Mouse (Mus musculus) lung, postnatal 0 days (tissue): ENCODE data around the gene Prkce. TPM values are rescaled to one million over a fixed set of nuclear protein-coding genes. Genes with fewer than 3 reads are reported as not detected.
A peak's percentile ranks its signal among the peaks of the same experiment; 100 is the strongest.

ENCODE experiments used
- ATAC-seq: fragments of 200-750 bp; cut with Nextera tagmentation; 2 replicates; pipeline ENCODE4 v1.8.0; 2017; ENCODE audit warnings: moderate library complexity
- DNase-seq: peaks from one replicate; pipeline ENCODE4 v3.0.0-alpha.2; 2016; ENCODE audit warnings: low spot score
- H3K27ac ChIP-seq: fragments of 300-500 bp; sonication (generic); 2 replicates; pipeline ENCODE4 v1.5.1; 2014; ENCODE audit warnings: antibody characterized with exemption, mild to moderate bottlenecking, low read length, mixed read lengths
- H3K27me3 ChIP-seq: fragments of 300-500 bp; sonication (generic); replicated peaks from 2 replicates; pipeline ENCODE4 v1.6.1; 2014; ENCODE audit warnings: low read length, mixed read lengths; ENCODE audit not compliant: insufficient read depth
- H3K36me3 ChIP-seq: fragments of 300-500 bp; sonication (generic); 2 replicates; pipeline ENCODE4 v1.6.1; 2014; ENCODE audit warnings: low read length, mixed read lengths; ENCODE audit not compliant: insufficient read depth
- H3K4me1 ChIP-seq: fragments of 300-500 bp; sonication (generic); 2 replicates; pipeline ENCODE4 v1.6.1; 2014; ENCODE audit warnings: antibody characterized with exemption, low read depth, low read length, mixed read lengths; ENCODE audit not compliant: insufficient read depth
- H3K4me2 ChIP-seq: fragments of 300-500 bp; sonication (generic); replicated peaks from 2 replicates; pipeline ENCODE4 v1.6.1; 2014; ENCODE audit warnings: low read depth, mild to moderate bottlenecking, low read length, moderate library complexity, mixed read lengths
- H3K4me3 ChIP-seq: fragments of 300-500 bp; sonication (generic); 2 replicates; pipeline ENCODE4 v1.5.1; 2014; ENCODE audit warnings: low read depth, low read length
- H3K9ac ChIP-seq: fragments of 300-500 bp; sonication (generic); replicated peaks from 2 replicates; pipeline ENCODE4 v1.6.1; 2014; ENCODE audit warnings: low read depth, mild to moderate bottlenecking
- H3K9me3 ChIP-seq: fragments of 300-500 bp; sonication (generic); 2 replicates; pipeline ENCODE4 v1.6.1; 2016; ENCODE audit warnings: low read length, mixed read lengths
- CTCF ChIP-seq: IDR thresholded peaks from 2 replicates; pipeline ENCODE4 v1.5.1; 2016; ENCODE audit warnings: antibody characterized with exemption, mild to moderate bottlenecking
- EP300 ChIP-seq: IDR thresholded peaks from 2 replicates; pipeline ENCODE4 v1.6.1; 2016; ENCODE audit warnings: antibody characterized with exemption, mild to moderate bottlenecking, control low read depth
- WGBS: fragments of 180-500 bp; shearing (Covaris S2); extraction: QIAGEN DNeasy Blood & Tissue Kit; methylation state at CpG from one replicate; pipeline ENCODE4 v1.1.7; 2014; 5-methylcytosine and 5-hydroxymethylcytosine counted together
- polyA plus RNA-seq: library from polyadenylated mRNA; unstranded; fragments of >200 nt; fragmentation: Nextera tagmentation; extraction: Ambion mirVana; gene quantifications from 2 replicates; pipeline ENCODE4 v1.2.1, GENCODE M21; 2015

Gene Prkce
- polyA plus RNA-seq, 1 experiment from 2014 or later, result 10.6 TPM

DNA sequence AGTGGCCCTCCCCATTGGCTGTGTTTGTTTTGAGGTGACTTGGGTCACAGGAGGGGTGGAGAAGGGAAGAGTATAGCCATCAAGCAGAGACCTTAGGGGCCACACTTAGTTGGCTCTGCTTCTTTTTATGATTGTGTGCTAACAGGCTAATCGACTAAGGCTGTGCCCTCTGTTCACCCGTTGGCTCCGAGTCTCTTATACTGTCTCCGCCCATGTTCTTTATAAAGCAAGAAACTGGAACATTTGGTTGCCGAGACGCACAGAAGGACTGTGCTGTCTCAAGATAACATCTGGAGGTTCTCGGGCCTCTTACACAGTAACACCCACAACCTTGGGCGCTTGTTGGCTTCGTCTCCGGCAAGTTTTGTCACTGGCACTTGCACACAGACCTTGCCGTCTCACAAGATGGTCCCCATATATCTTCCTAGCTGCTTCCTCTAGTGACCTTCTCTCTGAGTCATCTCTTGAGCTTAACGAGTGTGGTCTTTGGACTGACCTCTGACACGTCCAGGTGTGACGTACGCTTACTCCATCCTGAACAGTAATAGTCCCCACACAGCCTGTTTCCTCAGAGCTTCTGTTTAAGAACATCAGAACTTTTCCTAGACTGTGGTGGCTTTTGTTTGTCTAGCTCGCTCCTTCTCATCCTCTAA is 406.1 kb downstream of the Prkce start:
- Histone ChIP-seq H3K9me3 (no peaks in the 10 kb centered on the region), H3K4me1 (no peaks in the 10 kb centered on the region), H3K27ac (peak overlapping the region; percentile 12; the same call in 1 of the 2 replicates), H3K4me2 (no peak overlapping the region), H3K9ac (no peak overlapping the region), H3K27me3 (no peaks in the 10 kb centered on the region), H3K4me3 (no peak overlapping the region), H3K36me3 (no peaks in the 10 kb centered on the region)
- DNase-seq, result peak; percentile 56
- TF ChIP-seq CTCF (no peak), EP300 (no peak)
- ATAC-seq, result peak; percentile 52
- WGBS, result 62% methylated on average over 16 of the region's 16 CpGs

- no peak overlapping the region for H3K4me2 ChIP-seq
- H3K4me1 ChIP-seq, result no peaks in the 10 kb centered on the region
- H3K9me3 ChIP-seq, result no peaks in the 10 kb centered on the region
- DNase-seq (no peak), ATAC-seq (no peak)
- no peak overlapping the region for H3K9ac ChIP-seq
- TF ChIP-seq CTCF, result no peak
- no peaks in the 10 kb centered on the region for H3K36me3 ChIP-seq
- WGBS, result 71% methylated on average over 6 of the region's 6 CpGs
- H3K4me3 ChIP-seq, result no peak overlapping the region
- H3K27me3 ChIP-seq, result no peaks in the 10 kb centered on the region
- no peak overlapping the region for H3K27ac ChIP-seq
Measured at GRCm38 (mm10) chr17:86580724-86581123, 413.1 kb downstream of the Prkce start.

GRCm38 (mm10) chr17:86582341-86582740 is 414.8 kb downstream of the Prkce start:
- no peak for DNase-seq
- no peak for ATAC-seq
- 51% methylated on average over 4 of the region's 4 CpGs for WGBS

GRCm38 (mm10) chr17:86586441-86586840 is 418.9 kb downstream of the Prkce start:
- WGBS, result 58% methylated on average over 5 of the region's 5 CpGs
- no peak for ATAC-seq
- TF ChIP-seq CTCF, result no peak
- no peak for TF ChIP-seq EP300

More at GRCm38 (mm10) chr17:86582341-86582740, 414.8 kb downstream of the Prkce start:
- H3K4me2 ChIP-seq, result no peak overlapping the region
- H3K9me3 ChIP-seq, result no peaks in the 10 kb centered on the region
- TF ChIP-seq CTCF, result no peak
- no peak for TF ChIP-seq EP300
- no peaks in the 10 kb centered on the region for H3K36me3 ChIP-seq
- H3K27me3 ChIP-seq, result no peaks in the 10 kb centered on the region
- no peaks in the 10 kb centered on the region for H3K4me1 ChIP-seq
- no peak overlapping the region for H3K27ac ChIP-seq
- H3K4me3 ChIP-seq, result no peak overlapping the region
- no peak overlapping the region for H3K9ac ChIP-seq

DNA sequence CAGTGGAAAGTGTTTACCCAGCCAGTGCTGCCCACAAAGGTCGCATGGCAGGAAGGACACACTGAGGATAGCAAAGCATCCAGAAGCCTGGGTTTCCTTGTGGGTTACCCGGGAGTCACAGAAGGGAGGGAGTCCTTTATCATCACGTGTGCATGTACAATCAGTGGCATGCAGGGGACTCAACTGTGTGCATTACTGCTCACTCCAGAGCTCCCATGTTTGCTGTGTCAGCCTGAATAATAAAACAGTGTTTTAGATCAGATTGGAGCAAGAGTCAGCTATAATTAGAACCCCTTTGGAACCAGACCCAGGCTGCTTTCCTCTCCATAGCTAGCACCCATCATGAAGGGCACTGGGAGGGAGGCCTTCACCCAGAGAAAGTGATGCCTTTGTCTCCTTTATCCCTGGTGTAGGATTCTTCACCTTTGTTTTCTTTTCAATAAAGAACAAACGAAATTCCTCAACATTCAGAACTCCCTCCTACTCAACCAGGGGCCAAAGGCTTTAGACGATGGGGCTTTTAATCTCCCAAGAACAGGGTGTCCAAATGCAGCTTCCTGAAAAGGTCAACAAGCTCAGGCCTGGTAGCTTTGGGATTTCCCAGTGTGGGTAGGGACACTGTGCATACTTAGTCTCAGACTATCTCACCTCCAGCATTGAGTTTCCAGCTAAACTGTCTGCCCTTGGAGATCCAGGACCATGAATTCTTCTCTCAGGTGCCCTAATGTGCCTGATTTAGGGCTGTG is 421.3 kb downstream of the Prkce start:
- H3K4me2 ChIP-seq, result no peak overlapping the region
- H3K36me3 ChIP-seq, result no peaks in the 10 kb centered on the region
- H3K9ac ChIP-seq, result no peak overlapping the region
- H3K4me3 ChIP-seq, result no peak overlapping the region
- H3K9me3 ChIP-seq, result no peaks in the 10 kb centered on the region
- H3K27me3 ChIP-seq, result no peaks in the 10 kb centered on the region
- H3K27ac ChIP-seq, result no peak overlapping the region
- TF ChIP-seq CTCF (no peak), EP300 (no peak)
- 53% methylated on average over 5 of the region's 5 CpGs for WGBS
- ATAC-seq, result no peak
- H3K4me1 ChIP-seq, result no peaks in the 10 kb centered on the region; the same call in 1 of the 2 replicates
- no peak for DNase-seq

More at GRCm38 (mm10) chr17:86586441-86586840, 418.9 kb downstream of the Prkce start:
- H3K36me3 ChIP-seq, result no peaks in the 10 kb centered on the region
- no peak overlapping the region for H3K4me2 ChIP-seq
- no peaks in the 10 kb centered on the region for H3K27me3 ChIP-seq
- H3K4me1 ChIP-seq, result no peaks in the 10 kb centered on the region
- H3K9me3 ChIP-seq, result no peaks in the 10 kb centered on the region
- H3K27ac ChIP-seq, result no peak overlapping the region
- no peak overlapping the region for H3K9ac ChIP-seq
- DNase-seq, result no peak
- H3K4me3 ChIP-seq, result no peak overlapping the region

DNA sequence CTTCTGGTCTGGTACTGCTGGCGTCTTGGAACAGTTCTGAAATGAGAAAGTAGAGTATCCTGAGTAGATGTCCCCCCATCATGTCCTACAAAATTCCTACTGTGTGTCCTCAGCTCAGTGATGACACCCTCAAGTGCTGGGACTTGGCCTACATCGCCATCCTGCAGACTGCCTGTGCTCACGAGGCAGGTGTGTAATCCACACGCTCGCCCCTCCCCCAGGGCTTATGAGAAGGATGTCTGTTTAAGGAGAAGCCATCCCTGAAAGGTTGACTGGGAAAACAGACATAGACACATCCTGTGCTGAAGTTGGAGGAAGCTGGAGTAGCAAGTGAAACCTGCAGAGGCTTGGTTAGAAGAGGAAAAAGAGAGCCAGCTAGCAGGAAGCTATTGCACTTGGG is 422.1 kb downstream of the Prkce start:
- no peak overlapping the region for H3K9ac ChIP-seq
- H3K9me3 ChIP-seq, result no peaks in the 10 kb centered on the region
- WGBS, result 89% methylated on average over 5 of the region's 5 CpGs
- H3K27me3 ChIP-seq, result no peaks in the 10 kb centered on the region
- H3K4me3 ChIP-seq, result no peak overlapping the region
- H3K4me1 ChIP-seq, result no peaks in the 10 kb centered on the region; the same call in 1 of the 2 replicates
- TF ChIP-seq EP300 (no peak), CTCF (no peak)
- H3K36me3 ChIP-seq, result no peaks in the 10 kb centered on the region
- H3K27ac ChIP-seq, result no peak overlapping the region
- DNase-seq (no peak), ATAC-seq (no peak)
- H3K4me2 ChIP-seq, result no peak overlapping the region
